Mouse (Mus musculus): ENCODE measurements around the gene Nrxn2. TPM values are rescaled to one million over a fixed set of nuclear protein-coding genes. Genes with fewer than 3 reads are reported as not detected.

Gene Nrxn2
- polyA plus RNA-seq, 1 experiment from 2014 or later = 5.0 TPM

DNA sequence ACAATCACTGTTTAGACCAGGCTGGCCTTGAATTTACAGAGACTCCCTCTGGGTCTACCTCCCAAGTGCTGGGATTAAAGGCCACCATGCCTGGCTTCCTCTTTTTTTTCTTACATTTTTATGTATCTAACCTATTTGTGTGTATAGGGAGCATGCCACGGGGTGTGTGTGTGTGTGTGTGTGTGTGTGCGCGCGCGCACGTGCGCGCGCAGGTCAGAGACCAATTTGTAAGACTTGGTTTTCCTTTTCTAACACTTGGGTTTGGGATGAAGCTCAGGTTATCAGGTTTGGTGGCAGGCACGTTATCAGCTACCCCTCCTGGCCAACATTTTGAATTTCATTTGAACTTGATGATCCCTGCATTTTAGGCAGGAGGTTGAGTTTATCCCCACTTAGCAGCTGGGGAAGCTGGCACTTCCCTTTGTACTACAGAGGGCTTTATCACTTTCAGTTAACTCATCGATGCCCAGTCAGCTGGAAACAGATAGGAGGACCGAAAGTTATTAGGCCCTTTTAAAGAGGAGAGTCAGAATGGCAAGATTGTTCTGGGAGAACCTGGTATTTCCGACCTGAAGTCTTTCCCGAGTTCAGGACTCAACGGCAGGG lies 48.9 kb downstream of the Nrxn2 start:
- DNase-seq (ENCODE audit: low spot score) = no peak
- ATAC-seq (replicated peaks; ENCODE audit: insufficient number of reproducible peaks, low FRiP score, low TSS enrichment, low read depth) = no peak
- Histone ChIP-seq H3K4me1 (ENCODE audit: control insufficient read depth, insufficient read depth, low read length) (peaks cover 4% of the 10 kb centered on the region), H3K27me3 (ENCODE audit: control insufficient read depth, insufficient read depth, low read length) (no peaks in the 10 kb centered on the region), H3K27ac (replicated peaks; ENCODE audit: low read depth, low read length) (no peak overlapping the region), H3K36me3 (replicated peaks; ENCODE audit: control insufficient read depth, insufficient read depth, low read depth, low read length) (no peaks in the 10 kb centered on the region), H3K4me2 (ENCODE audit: low read depth, low read length) (no peak overlapping the region), H3K9ac (replicated peaks; ENCODE audit: low read length) (no peak overlapping the region), H3K9me3 (replicated peaks; ENCODE audit: control insufficient read depth, low read length) (no peaks in the 10 kb centered on the region), H3K4me3 (ENCODE audit: low read depth, low read length) (no peak overlapping the region)
- 88% methylated on average over 15 of the region's 15 CpGs for WGBS

DNA sequence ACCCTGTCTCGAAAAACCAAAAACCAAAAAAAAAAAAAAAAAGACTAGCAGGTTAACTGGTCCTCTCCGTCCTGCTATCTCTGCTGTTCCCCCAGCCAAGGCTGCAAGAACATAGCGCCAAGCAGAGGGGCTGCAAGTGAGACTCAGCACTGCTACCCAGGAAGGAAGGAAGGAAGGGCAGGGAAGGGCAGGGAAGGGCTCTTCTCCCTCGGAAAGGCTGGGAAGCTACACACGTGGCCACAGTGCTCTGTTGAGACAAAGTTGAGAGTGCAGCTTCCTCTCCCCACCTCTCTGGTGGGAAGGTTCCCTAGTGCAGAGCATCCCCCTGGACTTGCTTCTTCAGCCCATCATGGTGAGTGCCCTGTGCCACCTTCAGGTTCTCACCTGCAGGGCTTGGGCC lies 53.1 kb downstream of the Nrxn2 start:
- Histone ChIP-seq H3K4me1 (ENCODE audit: control insufficient read depth, insufficient read depth, low read length) (no peaks in the 10 kb centered on the region), H3K36me3 (replicated peaks; ENCODE audit: control insufficient read depth, insufficient read depth, low read depth, low read length) (no peaks in the 10 kb centered on the region), H3K27ac (replicated peaks; ENCODE audit: low read depth, low read length) (no peak overlapping the region), H3K9ac (replicated peaks; ENCODE audit: low read length) (no peak overlapping the region), H3K9me3 (replicated peaks; ENCODE audit: control insufficient read depth, low read length) (no peaks in the 10 kb centered on the region), H3K27me3 (ENCODE audit: control insufficient read depth, insufficient read depth, low read length) (no peaks in the 10 kb centered on the region), H3K4me2 (ENCODE audit: low read depth, low read length) (no peak overlapping the region), H3K4me3 (ENCODE audit: low read depth, low read length) (no peak overlapping the region)
- WGBS = 72% methylated on average over 5 of the region's 5 CpGs
- DNase-seq (ENCODE audit: low spot score) (no peak), ATAC-seq (replicated peaks; ENCODE audit: insufficient number of reproducible peaks, low FRiP score, low TSS enrichment, low read depth) (no peak)

DNA sequence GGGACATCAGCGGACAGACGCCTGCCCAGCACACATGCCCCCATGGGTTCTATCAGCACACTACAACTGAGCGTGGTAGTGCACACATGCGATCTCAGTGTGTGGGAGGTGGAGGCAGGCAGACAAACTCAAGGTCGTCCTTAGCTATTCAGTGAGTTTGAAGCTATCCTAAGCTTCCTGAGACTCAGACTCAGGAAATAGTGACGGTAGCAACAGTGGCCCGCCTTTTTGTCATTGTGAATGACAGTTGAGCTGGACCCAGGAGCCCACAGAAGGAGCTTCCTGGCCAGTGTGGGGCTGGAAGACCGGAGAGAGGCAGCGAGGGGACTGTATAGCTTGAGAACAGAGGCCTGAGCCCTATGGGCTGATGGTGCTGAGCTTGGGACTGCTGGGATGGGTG lies 54.3 kb downstream of the Nrxn2 start:
- Histone ChIP-seq H3K27me3 (ENCODE audit: control insufficient read depth, insufficient read depth, low read length) (no peaks in the 10 kb centered on the region), H3K27ac (replicated peaks; ENCODE audit: low read depth, low read length) (no peak overlapping the region), H3K4me3 (ENCODE audit: low read depth, low read length) (no peak overlapping the region), H3K4me1 (ENCODE audit: control insufficient read depth, insufficient read depth, low read length) (no peaks in the 10 kb centered on the region), H3K9me3 (replicated peaks; ENCODE audit: control insufficient read depth, low read length) (no peaks in the 10 kb centered on the region), H3K9ac (replicated peaks; ENCODE audit: low read length) (no peak overlapping the region), H3K36me3 (replicated peaks; ENCODE audit: control insufficient read depth, insufficient read depth, low read depth, low read length) (no peaks in the 10 kb centered on the region), H3K4me2 (ENCODE audit: low read depth, low read length) (no peak overlapping the region)
- WGBS = 87% methylated on average over 9 of the region's 9 CpGs
- DNase-seq (ENCODE audit: low spot score) (no peak), ATAC-seq (replicated peaks; ENCODE audit: insufficient number of reproducible peaks, low FRiP score, low TSS enrichment, low read depth) (0 out of 2 replicates have a peak, but pooled peaks have one; percentile 32)

DNA sequence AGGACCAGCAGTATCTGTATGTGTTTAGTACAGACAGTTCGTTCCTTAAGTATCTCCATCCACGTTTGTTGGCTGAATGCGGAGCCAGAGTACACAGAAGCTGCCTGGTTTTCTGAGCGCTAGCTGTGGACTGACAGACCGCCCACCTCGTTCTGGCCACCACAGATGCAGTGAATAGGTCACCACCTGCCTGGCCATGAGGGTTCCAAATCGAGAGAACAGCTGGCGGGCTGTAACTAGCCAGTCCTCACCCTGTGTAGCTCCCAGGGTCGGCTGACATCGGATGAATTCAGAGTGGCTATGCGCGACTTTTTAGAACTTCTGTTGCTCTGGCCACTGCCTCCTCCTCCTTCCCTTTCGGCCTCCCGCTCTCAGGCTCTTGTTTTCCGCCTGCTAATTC lies 56.2 kb downstream of the Nrxn2 start:
- H3K9ac ChIP-seq (replicated peaks; ENCODE audit: low read length) = no peak overlapping the region
- no peak overlapping the region for H3K4me3 ChIP-seq (ENCODE audit: low read depth, low read length)
- no peaks in the 10 kb centered on the region for H3K27me3 ChIP-seq (ENCODE audit: control insufficient read depth, insufficient read depth, low read length)
- H3K27ac ChIP-seq (replicated peaks; ENCODE audit: low read depth, low read length) = no peak overlapping the region
- H3K4me2 ChIP-seq (ENCODE audit: low read depth, low read length) = no peak overlapping the region
- ATAC-seq (replicated peaks; ENCODE audit: insufficient number of reproducible peaks, low FRiP score, low TSS enrichment, low read depth) (no peak), DNase-seq (ENCODE audit: low spot score) (no peak)
- no peaks in the 10 kb centered on the region for H3K9me3 ChIP-seq (replicated peaks; ENCODE audit: control insufficient read depth, low read length)
- WGBS = 46% methylated on average over 15 of the region's 15 CpGs
- no peaks in the 10 kb centered on the region for H3K4me1 ChIP-seq (ENCODE audit: control insufficient read depth, insufficient read depth, low read length)
- no peaks in the 10 kb centered on the region for H3K36me3 ChIP-seq (replicated peaks; ENCODE audit: control insufficient read depth, insufficient read depth, low read depth, low read length)

DNA sequence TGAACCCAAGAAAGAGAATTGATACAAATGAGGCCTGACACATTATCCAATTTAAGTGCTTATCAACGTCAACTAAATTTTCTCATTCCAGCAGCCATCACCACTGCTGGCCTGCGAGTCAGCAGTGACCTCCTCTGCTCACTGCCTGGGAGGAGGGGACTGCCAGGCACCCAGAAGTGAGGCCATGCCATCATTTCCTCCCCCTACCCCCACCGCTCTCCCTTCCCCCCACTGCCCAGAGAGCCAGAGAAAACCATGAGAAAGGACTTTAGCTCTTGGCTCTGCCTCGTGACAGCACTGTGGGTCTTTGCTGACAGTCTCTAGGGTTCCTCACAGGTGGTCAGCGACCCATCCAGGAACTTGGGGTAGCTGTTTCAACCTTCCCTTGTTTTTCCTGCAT lies 56.6 kb downstream of the Nrxn2 start:
- 33% methylated on average over 5 of the region's 5 CpGs for WGBS
- H3K27me3 ChIP-seq (ENCODE audit: control insufficient read depth, insufficient read depth, low read length) = no peaks in the 10 kb centered on the region
- no peaks in the 10 kb centered on the region for H3K36me3 ChIP-seq (replicated peaks; ENCODE audit: control insufficient read depth, insufficient read depth, low read depth, low read length)
- no peak overlapping the region for H3K4me2 ChIP-seq (ENCODE audit: low read depth, low read length)
- H3K27ac ChIP-seq (replicated peaks; ENCODE audit: low read depth, low read length) = no peak overlapping the region
- no peak for DNase-seq (ENCODE audit: low spot score)
- no peaks in the 10 kb centered on the region for H3K4me1 ChIP-seq (ENCODE audit: control insufficient read depth, insufficient read depth, low read length)
- no peak for ATAC-seq (replicated peaks; ENCODE audit: insufficient number of reproducible peaks, low FRiP score, low TSS enrichment, low read depth)
- peak overlapping the region; percentile 13; the same call in 1 of the 2 replicates for H3K9ac ChIP-seq (replicated peaks; ENCODE audit: low read length)
- no peak overlapping the region for H3K4me3 ChIP-seq (ENCODE audit: low read depth, low read length)
- H3K9me3 ChIP-seq (replicated peaks; ENCODE audit: control insufficient read depth, low read length) = no peaks in the 10 kb centered on the region

DNA sequence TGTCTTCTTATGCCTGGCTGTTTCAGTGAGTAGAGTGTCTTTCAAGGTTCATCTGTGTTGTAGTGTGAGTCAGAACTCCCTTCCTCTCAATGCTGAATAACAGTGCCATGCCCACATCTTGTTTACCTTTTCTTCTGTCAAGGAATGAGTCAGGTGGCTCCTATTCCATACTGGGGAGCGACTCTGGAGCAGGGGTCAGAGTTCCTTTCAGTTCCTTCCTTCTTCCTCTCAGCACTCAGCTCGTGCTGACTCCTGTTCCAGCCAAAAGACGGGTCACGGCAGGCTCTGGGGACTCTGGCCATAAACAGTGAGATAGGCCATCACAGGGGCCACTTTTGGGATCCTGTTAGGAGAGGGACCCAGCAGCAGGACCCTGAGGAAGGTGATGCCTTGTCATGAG lies 58.5 kb downstream of the Nrxn2 start:
- Histone ChIP-seq H3K27ac (replicated peaks; ENCODE audit: low read depth, low read length) (no peak overlapping the region), H3K9me3 (replicated peaks; ENCODE audit: control insufficient read depth, low read length) (no peaks in the 10 kb centered on the region), H3K4me2 (ENCODE audit: low read depth, low read length) (no peak overlapping the region), H3K9ac (replicated peaks; ENCODE audit: low read length) (no peak overlapping the region), H3K36me3 (replicated peaks; ENCODE audit: control insufficient read depth, insufficient read depth, low read depth, low read length) (no peaks in the 10 kb centered on the region), H3K27me3 (ENCODE audit: control insufficient read depth, insufficient read depth, low read length) (no peaks in the 10 kb centered on the region), H3K4me3 (ENCODE audit: low read depth, low read length) (no peak overlapping the region), H3K4me1 (ENCODE audit: control insufficient read depth, insufficient read depth, low read length) (no peaks in the 10 kb centered on the region)
- ATAC-seq (replicated peaks; ENCODE audit: insufficient number of reproducible peaks, low FRiP score, low TSS enrichment, low read depth) = no peak
- no peak for DNase-seq (ENCODE audit: low spot score)
- WGBS = 55% methylated on average over 4 of the region's 4 CpGs

DNA sequence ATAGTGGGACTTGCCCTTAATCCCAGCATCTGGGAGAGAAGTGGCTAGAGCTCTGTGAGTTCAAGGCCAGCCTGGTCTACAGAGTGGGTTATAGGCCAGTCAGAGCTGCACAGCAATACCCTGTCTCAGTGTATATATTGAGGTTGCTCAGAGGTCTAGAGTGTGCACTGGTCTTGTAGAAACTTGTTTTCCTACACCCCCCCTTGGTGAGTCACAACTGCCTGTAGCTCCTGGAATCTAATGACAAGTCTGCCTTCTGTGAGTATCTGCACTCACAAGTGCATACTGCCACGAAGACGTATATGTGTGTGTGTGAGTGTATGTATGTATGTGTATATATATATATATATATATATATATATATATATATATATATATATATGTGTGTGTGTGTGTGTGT lies 60.0 kb downstream of the Nrxn2 start:
- 88% methylated on average over 2 of the region's 2 CpGs for WGBS
- DNase-seq (ENCODE audit: low spot score) (no peak), ATAC-seq (replicated peaks; ENCODE audit: insufficient number of reproducible peaks, low FRiP score, low TSS enrichment, low read depth) (no peak)

DNA sequence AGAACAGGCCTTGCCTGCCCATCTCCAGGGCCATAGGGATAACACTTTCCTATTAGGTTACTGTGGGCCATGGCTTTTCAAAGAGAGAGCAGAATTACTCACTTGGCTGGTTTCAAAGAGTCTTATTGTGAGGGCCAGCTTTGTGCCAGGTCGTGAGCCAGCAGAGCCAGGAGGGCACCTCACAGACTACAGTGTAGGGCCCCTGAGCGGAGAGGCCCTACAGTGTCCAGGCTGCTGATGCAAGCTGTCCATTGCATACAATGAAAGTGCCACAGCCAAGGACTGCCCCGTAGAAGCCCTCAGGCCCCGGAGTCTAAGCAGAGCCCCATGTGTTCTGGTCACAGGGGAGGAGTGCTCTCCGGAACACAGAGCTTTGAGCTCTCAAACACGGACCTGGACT lies 64.4 kb downstream of the Nrxn2 start:
- Histone ChIP-seq H3K27me3 (ENCODE audit: control insufficient read depth, insufficient read depth, low read length) (no peaks in the 10 kb centered on the region), H3K36me3 (replicated peaks; ENCODE audit: control insufficient read depth, insufficient read depth, low read depth, low read length) (no peaks in the 10 kb centered on the region), H3K4me2 (ENCODE audit: low read depth, low read length) (no peak overlapping the region), H3K9me3 (replicated peaks; ENCODE audit: control insufficient read depth, low read length) (no peaks in the 10 kb centered on the region), H3K4me1 (ENCODE audit: control insufficient read depth, insufficient read depth, low read length) (no peaks in the 10 kb centered on the region), H3K27ac (replicated peaks; ENCODE audit: low read depth, low read length) (no peak overlapping the region), H3K4me3 (ENCODE audit: low read depth, low read length) (no peak overlapping the region), H3K9ac (replicated peaks; ENCODE audit: low read length) (no peak overlapping the region)
- WGBS = 81% methylated on average over 6 of the region's 6 CpGs
- no peak for DNase-seq (ENCODE audit: low spot score)
- ATAC-seq (replicated peaks; ENCODE audit: insufficient number of reproducible peaks, low FRiP score, low TSS enrichment, low read depth) = no peak

More for the DNA sequence above, 60.0 kb downstream of the Nrxn2 start:
- H3K9me3 ChIP-seq (replicated peaks; ENCODE audit: control insufficient read depth, low read length) = no peaks in the 10 kb centered on the region
- no peak overlapping the region for H3K27ac ChIP-seq (replicated peaks; ENCODE audit: low read depth, low read length)
- H3K36me3 ChIP-seq (replicated peaks; ENCODE audit: control insufficient read depth, insufficient read depth, low read depth, low read length) = no peaks in the 10 kb centered on the region
- H3K9ac ChIP-seq (replicated peaks; ENCODE audit: low read length) = no peak overlapping the region
- no peaks in the 10 kb centered on the region for H3K4me1 ChIP-seq (ENCODE audit: control insufficient read depth, insufficient read depth, low read length)
- H3K4me3 ChIP-seq (ENCODE audit: low read depth, low read length) = no peak overlapping the region
- no peak overlapping the region for H3K4me2 ChIP-seq (ENCODE audit: low read depth, low read length)
- no peaks in the 10 kb centered on the region for H3K27me3 ChIP-seq (ENCODE audit: control insufficient read depth, insufficient read depth, low read length)

Measured in embryonic facial prominence, embryonic 11.5 days (tissue).